Mouse (Mus musculus): ENCODE results near the gene Nr6a1.

- TF ChIP-seq CTCF (IDR thresholded peaks at IDR 0.05; ENCODE audit: low read depth, low read length) (peak; percentile 39), POLR2A (IDR thresholded peaks at IDR 0.05; ENCODE audit: extremely low read depth, insufficient read depth, low read length) (no peak)
Observed at GRCm38 (mm10) chr2:38700177-38700576, 227.3 kb downstream of the Nr6a1 start.
